In the genomic region with DNA sequence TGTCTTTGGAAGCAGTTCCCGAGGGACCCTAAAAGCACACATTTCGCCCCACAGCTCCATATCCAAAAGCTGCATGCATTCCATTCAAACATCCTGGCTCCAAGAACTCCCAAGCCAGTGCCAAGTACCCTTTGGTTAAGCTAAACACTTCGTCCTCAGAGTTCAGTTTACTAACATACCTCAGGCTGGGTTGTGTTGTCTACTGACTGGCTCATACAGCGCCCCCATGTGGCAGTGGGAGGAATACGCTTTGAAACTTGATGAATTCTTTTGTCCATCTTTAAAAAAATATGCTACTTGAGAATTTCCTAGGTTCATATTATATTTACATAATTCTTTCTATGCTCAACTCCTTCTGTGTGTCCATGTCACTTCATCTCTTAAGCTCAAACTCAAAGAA, we compare ENCODE assay signal across 10 mouse cellular contexts. TPM values are rescaled to one million over a fixed set of nuclear protein-coding genes. Genes with fewer than 3 reads are reported as not detected.
DNase-seq lines count a peak whose midpoint lies in the region; ATAC-seq lines count a peak whose summit lies in the region.
"Had no signal": no experiment of that assay in that cellular context is flagged by ENCODE, and none has a peak within 500 bp of the region (broad histone marks: within the 10 kb centered on the region; RNA-seq: fewer than 3 reads in every experiment).

No protein-coding gene starts in this region.

- H3K9me3 ChIP-seq in forebrain, embryonic 14.5 days (replicated peaks; ENCODE audit: control insufficient read depth, low read length) = no peaks in the 10 kb centered on the region
- H3K9me3 ChIP-seq in forebrain, embryonic 11.5 days (ENCODE audit: control insufficient read depth, low read length) = no peaks in the 10 kb centered on the region
- peaks cover 3% of the 10 kb centered on the region; the same call in 1 of the 2 replicates for H3K9me3 ChIP-seq in embryonic facial prominence, embryonic 14.5 days (ENCODE audit: control insufficient read depth, low read length)
- peaks cover 3% of the 10 kb centered on the region; the same call in 1 of the 2 replicates for H3K9me3 ChIP-seq in midbrain, embryonic 16.5 days (replicated peaks; ENCODE audit: control insufficient read depth, low read length, poor library complexity, severe bottlenecking)
- H3K9me3 ChIP-seq: lung, embryonic 15.5 days had no signal

- no peak overlapping the region for H3K27ac ChIP-seq in forebrain, embryonic 14.5 days (ENCODE audit: low read depth, low read length)
- H3K27ac ChIP-seq in forebrain, embryonic 11.5 days (ENCODE audit: low read depth, low read length) = no peak overlapping the region
- H3K27ac ChIP-seq in embryonic facial prominence, embryonic 14.5 days (replicated peaks; ENCODE audit: low read depth, low read length) = no peak overlapping the region
- H3K27ac ChIP-seq in midbrain, embryonic 16.5 days (ENCODE audit: low read length) = no peak overlapping the region
- H3K27ac ChIP-seq: lung, embryonic 15.5 days had no signal

- H3K4me1 ChIP-seq in forebrain, embryonic 14.5 days (ENCODE audit: control insufficient read depth, insufficient read depth, low read length) = no peaks in the 10 kb centered on the region
- H3K4me1 ChIP-seq in forebrain, embryonic 11.5 days (replicated peaks; ENCODE audit: control insufficient read depth, insufficient read depth, low read length) = no peaks in the 10 kb centered on the region
- H3K4me1 ChIP-seq in embryonic facial prominence, embryonic 14.5 days (ENCODE audit: control insufficient read depth, insufficient read depth, low read length) = no peaks in the 10 kb centered on the region
- no peaks in the 10 kb centered on the region for H3K4me1 ChIP-seq in midbrain, embryonic 16.5 days (ENCODE audit: control insufficient read depth, insufficient read depth, low read length)
- H3K4me1 ChIP-seq: lung, embryonic 15.5 days had no signal

- H3K36me3 ChIP-seq in forebrain, embryonic 14.5 days (ENCODE audit: control insufficient read depth, insufficient read depth, low read length) = no peaks in the 10 kb centered on the region
- H3K36me3 ChIP-seq in forebrain, embryonic 11.5 days (ENCODE audit: control insufficient read depth, insufficient read depth, low read length) = no peaks in the 10 kb centered on the region
- H3K36me3 ChIP-seq in embryonic facial prominence, embryonic 14.5 days (ENCODE audit: control insufficient read depth, insufficient read depth, low read length) = no peaks in the 10 kb centered on the region
- H3K36me3 ChIP-seq in midbrain, embryonic 16.5 days (ENCODE audit: control insufficient read depth, insufficient read depth, low read length) = no peaks in the 10 kb centered on the region
- H3K36me3 ChIP-seq: lung, embryonic 15.5 days had no signal

- H3K4me3 ChIP-seq in forebrain, embryonic 14.5 days (ENCODE audit: low read depth, low read length) = no peak overlapping the region
- H3K4me3 ChIP-seq in forebrain, embryonic 11.5 days (ENCODE audit: low read depth, low read length) = no peak overlapping the region
- no peak overlapping the region for H3K4me3 ChIP-seq in embryonic facial prominence, embryonic 14.5 days (ENCODE audit: low read depth, low read length)
- no peak overlapping the region for H3K4me3 ChIP-seq in midbrain, embryonic 16.5 days (ENCODE audit: low read depth, low read length)
- H3K4me3 ChIP-seq: lung, embryonic 15.5 days had no signal

- H3K4me2 ChIP-seq in forebrain, embryonic 14.5 days (ENCODE audit: low read length) = no peak overlapping the region
- no peak overlapping the region for H3K4me2 ChIP-seq in forebrain, embryonic 11.5 days (ENCODE audit: low read depth, low read length, severe bottlenecking)
- no peak overlapping the region for H3K4me2 ChIP-seq in embryonic facial prominence, embryonic 14.5 days (ENCODE audit: low read depth, low read length)
- no peak overlapping the region for H3K4me2 ChIP-seq in midbrain, embryonic 16.5 days (ENCODE audit: low read length)
- H3K4me2 ChIP-seq: lung, embryonic 15.5 days had no signal

- DNase-seq in forebrain, embryonic 14.5 days (ENCODE audit: low spot score) = peak; percentile 13
- DNase-seq in forebrain, embryonic 11.5 days (ENCODE audit: low spot score) = no peak
- peak; percentile 24 for DNase-seq in retina, embryonic 14.5 days (ENCODE audit: low spot score)
- DNase-seq in retina, postnatal 1 day = no peak
- peak; percentile 32 for DNase-seq in embryonic facial prominence, embryonic 14.5 days (ENCODE audit: low spot score)
- DNase-seq in lung, postnatal 4 days = peak; percentile 24 to 31
- DNase-seq in left cerebral cortex, adult 9 months (ENCODE audit: low spot score in 2 of 2) = no peak
- DNase-seq: cerebellum, adult 18-20 months had no signal

- ATAC-seq in forebrain, embryonic 14.5 days = no peak
- ATAC-seq in forebrain, embryonic 11.5 days (replicated peaks; ENCODE audit: low FRiP score) = no peak
- ATAC-seq in embryonic facial prominence, embryonic 14.5 days (ENCODE audit: low read depth) = no peak
- no peak for ATAC-seq in midbrain, embryonic 16.5 days

- 68% methylated on average over 5 of the region's 5 CpGs for WGBS in forebrain, embryonic 14.5 days
- WGBS in forebrain, embryonic 11.5 days = 67% methylated on average over 5 of the region's 5 CpGs
- 56% methylated on average over 5 of the region's 5 CpGs for WGBS in embryonic facial prominence, embryonic 14.5 days
- 70% methylated on average over 5 of the region's 5 CpGs for WGBS in midbrain, embryonic 16.5 days

- no peaks in the 10 kb centered on the region for H3K27me3 ChIP-seq in forebrain, embryonic 14.5 days (replicated peaks; ENCODE audit: control insufficient read depth, insufficient read depth, low read length)
- no peaks in the 10 kb centered on the region for H3K27me3 ChIP-seq in forebrain, embryonic 11.5 days (ENCODE audit: control insufficient read depth, insufficient read depth, low read length)
- H3K27me3 ChIP-seq in embryonic facial prominence, embryonic 14.5 days (replicated peaks; ENCODE audit: control insufficient read depth, insufficient read depth, low read length) = no peaks in the 10 kb centered on the region
- H3K27me3 ChIP-seq in midbrain, embryonic 16.5 days (ENCODE audit: control insufficient read depth, insufficient read depth, low read depth, low read length) = no peaks in the 10 kb centered on the region
- H3K27me3 ChIP-seq: lung, embryonic 15.5 days had no signal

- no peak overlapping the region for H3K9ac ChIP-seq in forebrain, embryonic 14.5 days (ENCODE audit: low read length)
- H3K9ac ChIP-seq in forebrain, embryonic 11.5 days (ENCODE audit: low read length) = no peak overlapping the region
- H3K9ac ChIP-seq in embryonic facial prominence, embryonic 14.5 days (ENCODE audit: low read depth, low read length) = no peak overlapping the region
- H3K9ac ChIP-seq in midbrain, embryonic 16.5 days (ENCODE audit: low read depth, low read length) = no peak overlapping the region
- H3K9ac ChIP-seq: lung, embryonic 15.5 days had no signal

RNA-seq across cellular contexts. Expression of gene Hsd17b2, which starts 25.9 kb away (rescaled TPM):
- not detected in 2 replicates for polyA plus RNA-seq in forebrain, embryonic 14.5 days (2014; fragmentation: Nextera tagmentation; extraction: Ambion mirVana)
- not detected in 2 replicates for polyA plus RNA-seq in forebrain, embryonic 11.5 days (2014; fragmentation: Nextera tagmentation; extraction: Ambion mirVana)
- 1.2 and 1.3 TPM in 2 replicates for polyA plus RNA-seq in embryonic facial prominence, embryonic 14.5 days (2014; fragmentation: Nextera tagmentation; extraction: Ambion mirVana)
- 0.21 and 0.29 TPM in 2 replicates for polyA plus RNA-seq in midbrain, embryonic 16.5 days (2015; fragmentation: Nextera tagmentation; extraction: Ambion mirVana)

RNA-seq across cellular contexts. Expression of gene Sdr42e1, which starts 54.1 kb away (rescaled TPM):
- 0.48 and 0.75 TPM in 2 replicates for polyA plus RNA-seq in forebrain, embryonic 14.5 days (2014; fragmentation: Nextera tagmentation; extraction: Ambion mirVana)
- polyA plus RNA-seq in forebrain, embryonic 11.5 days (2014; fragmentation: Nextera tagmentation; extraction: Ambion mirVana) = 0.27 TPM in 1 of 2 replicates, not detected in the other
- 2.5 and 4.7 TPM in 2 replicates for polyA plus RNA-seq in embryonic facial prominence, embryonic 14.5 days (2014; fragmentation: Nextera tagmentation; extraction: Ambion mirVana)
- polyA plus RNA-seq in midbrain, embryonic 16.5 days (2015; fragmentation: Nextera tagmentation; extraction: Ambion mirVana) = 2.8 and 4.0 TPM in 2 replicates

Comparison
In these comparisons a context has a peak if more than half of its experiments do, and no peak if none do; other contexts are left out.
1. DNase-seq: peak in forebrain, embryonic 14.5 days (single experiment), retina, embryonic 14.5 days (single experiment), embryonic facial prominence, embryonic 14.5 days (single experiment) and lung, postnatal 4 days (2 of 2); none in forebrain, embryonic 11.5 days (single experiment), retina, postnatal 1 day (single experiment) and left cerebral cortex, adult 9 months (0 of 2).